Mouse (Mus musculus): ENCODE measurements at regions not wholly inside any gene's neighbourhood (a gene's known extent, or its start where the extent isn't known, plus 50 kb on each side); places are given as distances from the start of the nearest gene placed in this dataset.

- no peak for DNase-seq (ENCODE audit: extremely low read depth, low read depth, low spot score)
Observed at GRCm38 (mm10) chr16:92946554-92946953, 120.6 kb upstream of the Runx1 start.

DNA sequence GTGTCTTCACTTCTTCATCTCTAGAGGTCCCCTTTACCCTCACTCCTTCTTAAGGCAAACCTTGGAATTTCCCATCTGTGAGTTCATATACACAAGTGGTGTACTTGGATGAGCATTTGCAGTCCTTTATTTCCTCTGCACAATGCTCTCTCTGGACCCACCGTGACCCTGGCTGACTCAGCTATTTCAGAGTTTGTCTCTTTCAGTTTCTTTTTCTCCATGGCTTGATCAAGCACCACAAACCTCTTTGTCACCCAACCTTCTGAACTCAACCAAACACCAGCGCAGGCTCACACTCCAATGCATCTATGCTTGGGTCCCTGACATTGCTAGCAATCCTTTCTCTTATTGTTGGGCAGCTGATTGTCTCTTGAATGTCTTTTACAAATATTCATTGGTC, 118.0 kb upstream of the Runx1 start:
- no peak for DNase-seq (ENCODE audit: extremely low read depth, low read depth, low spot score)

- DNase-seq (ENCODE audit: extremely low read depth, low read depth, low spot score): no peak
Observed at GRCm38 (mm10) chr16:92939618-92940017, 113.7 kb upstream of the Runx1 start.

DNA sequence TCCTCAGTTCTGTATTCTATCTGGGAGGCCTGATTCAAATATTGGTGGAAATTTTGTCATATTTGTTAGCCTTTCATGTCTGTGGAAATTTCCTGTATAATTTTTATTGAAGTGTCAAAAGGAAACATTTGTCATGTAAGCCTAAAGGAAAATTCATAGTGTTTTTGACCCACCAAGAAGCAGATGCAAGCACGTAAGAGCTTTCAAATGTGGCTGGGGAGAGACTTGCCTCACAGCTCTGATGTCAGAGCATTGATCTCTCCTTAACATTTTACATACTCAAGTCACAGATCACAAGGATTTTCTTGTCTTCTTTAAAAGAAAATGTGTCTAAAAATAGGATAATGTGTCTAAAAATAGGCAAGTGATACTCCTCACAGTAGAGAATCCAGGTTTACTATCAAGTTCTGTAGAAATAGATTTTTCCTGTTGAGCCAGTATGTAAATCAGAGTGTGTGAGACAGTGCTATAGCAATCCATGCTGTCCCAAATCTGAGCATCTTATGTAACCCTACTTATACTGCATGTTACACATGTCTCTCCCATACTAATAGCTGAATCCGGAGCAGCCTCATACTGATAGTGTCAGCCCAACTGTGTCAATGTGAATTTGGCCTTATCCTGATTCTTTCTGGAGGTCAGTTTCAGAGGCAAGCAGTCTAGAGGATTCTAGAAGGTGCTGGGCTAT, 110.0 kb upstream of the Runx1 start:
- DNase-seq (ENCODE audit: extremely low read depth, low read depth, low spot score): no peak

GRCm38 (mm10) chr16:92930103-92930502, 104.2 kb upstream of the Runx1 start:
- no peak for DNase-seq (ENCODE audit: extremely low read depth, low read depth, low spot score)

- no peak for DNase-seq (ENCODE audit: extremely low read depth, low read depth, low spot score)
Observed at GRCm38 (mm10) chr16:92928201-92928600, 102.3 kb upstream of the Runx1 start.

GRCm38 (mm10) chr16:92927662-92928061, 101.7 kb upstream of the Runx1 start:
- no peak for DNase-seq (ENCODE audit: extremely low read depth, low read depth, low spot score)

- DNase-seq (ENCODE audit: extremely low read depth, low read depth, low spot score): no peak
Observed at GRCm38 (mm10) chr16:92926853-92927252, 100.9 kb upstream of the Runx1 start.

GRCm38 (mm10) chr16:92920947-92921346, 95.0 kb upstream of the Runx1 start:
- DNase-seq (ENCODE audit: extremely low read depth, low read depth, low spot score): no peak

GRCm38 (mm10) chr16:92917356-92917755, 91.4 kb upstream of the Runx1 start:
- no peak for DNase-seq (ENCODE audit: extremely low read depth, low read depth, low spot score)

- no peak for DNase-seq (ENCODE audit: extremely low read depth, low read depth, low spot score)
Observed at GRCm38 (mm10) chr16:92915651-92916050, 89.7 kb upstream of the Runx1 start.

GRCm38 (mm10) chr16:92906873-92907272, 80.9 kb upstream of the Runx1 start:
- DNase-seq (ENCODE audit: extremely low read depth, low read depth, low spot score): no peak

DNA sequence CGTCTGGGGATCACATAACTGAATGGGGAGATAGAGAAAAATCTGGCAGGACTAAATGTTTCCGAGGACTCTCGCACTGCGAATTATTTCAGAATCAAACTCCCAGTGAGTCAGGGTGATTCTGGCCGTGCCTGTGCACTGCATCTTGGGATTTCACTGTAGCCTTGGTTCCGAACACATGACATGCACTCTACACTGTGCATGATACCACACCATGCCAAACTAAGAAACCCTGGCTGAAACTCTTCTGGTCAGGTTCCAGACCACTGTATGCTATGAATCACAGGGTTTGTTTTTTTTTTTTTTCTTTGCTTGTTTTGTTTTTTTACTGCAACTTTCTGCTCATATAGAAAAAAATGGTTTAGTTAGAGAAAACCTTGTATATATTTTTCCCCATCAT, 79.7 kb upstream of the Runx1 start:
- DNase-seq (ENCODE audit: extremely low read depth, low read depth, low spot score): no peak

- peak; percentile 69 for DNase-seq (ENCODE audit: extremely low read depth, low read depth, low spot score)
Observed at GRCm38 (mm10) chr16:92903892-92904473, 78.0 kb upstream of the Runx1 start.

GRCm38 (mm10) chr16:92903486-92903885, 77.5 kb upstream of the Runx1 start:
- peak; percentile 74 for DNase-seq (ENCODE audit: extremely low read depth, low read depth, low spot score)

DNA sequence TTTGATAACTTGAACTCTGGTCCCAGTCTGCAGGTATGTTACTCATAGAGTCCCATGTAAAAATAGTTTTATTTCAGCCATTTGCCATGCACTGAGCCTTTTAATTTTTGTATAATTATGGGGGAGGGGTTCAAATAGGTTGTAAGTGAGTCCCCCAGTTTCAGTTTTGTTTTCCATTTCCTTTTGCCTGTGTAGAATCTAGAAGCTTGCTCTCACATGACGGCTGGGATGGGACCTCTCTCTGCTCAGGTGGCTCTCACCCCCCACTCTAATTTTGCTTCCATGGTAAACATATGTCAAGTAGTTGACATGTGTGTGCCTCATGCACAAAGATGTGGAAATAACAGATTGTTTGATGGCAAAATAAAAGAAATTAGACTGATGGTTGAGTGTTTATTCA, 73.8 kb upstream of the Runx1 start:
- DNase-seq (ENCODE audit: extremely low read depth, low read depth, low spot score): no peak

- no peak for DNase-seq (ENCODE audit: extremely low read depth, low read depth, low spot score)
Observed at GRCm38 (mm10) chr16:92891741-92892140, 65.8 kb upstream of the Runx1 start.

GRCm38 (mm10) chr16:92890713-92891112, 64.8 kb upstream of the Runx1 start:
- no peak for DNase-seq (ENCODE audit: extremely low read depth, low read depth, low spot score)

- no peak for DNase-seq (ENCODE audit: extremely low read depth, low read depth, low spot score)
Observed at GRCm38 (mm10) chr16:92889537-92889936, 63.6 kb upstream of the Runx1 start.

GRCm38 (mm10) chr16:92886226-92886625, 60.3 kb upstream of the Runx1 start:
- DNase-seq (ENCODE audit: extremely low read depth, low read depth, low spot score): no peak

DNA sequence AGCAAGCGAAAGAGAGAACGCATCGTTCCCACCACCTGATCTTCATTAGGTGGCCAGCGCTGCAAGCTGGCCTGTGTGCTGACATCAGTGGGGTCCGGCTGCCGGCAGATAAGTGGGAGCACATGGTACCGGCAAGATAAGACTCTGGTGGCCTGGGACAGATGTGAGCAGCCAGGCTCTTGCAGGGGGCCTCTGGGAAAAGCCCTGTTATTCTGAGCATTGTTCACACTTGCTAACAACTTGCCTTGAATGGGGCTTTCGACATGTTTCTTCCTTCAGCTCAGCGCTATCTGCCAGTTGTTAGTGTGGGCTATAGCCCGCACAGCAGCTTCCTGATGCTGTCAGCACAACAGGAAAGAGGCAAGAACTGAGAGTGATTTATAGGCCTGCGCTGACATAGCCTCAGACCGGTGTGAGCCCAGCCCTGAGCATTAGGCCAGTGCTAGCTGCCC, 57.9 kb upstream of the Runx1 start:
- DNase-seq (ENCODE audit: extremely low read depth, low read depth, low spot score): no peak

- DNase-seq (ENCODE audit: extremely low read depth, low read depth, low spot score): peak; percentile 67
Observed at GRCm38 (mm10) chr16:92880356-92881043, 54.6 kb upstream of the Runx1 start.
